Mouse (Mus musculus) embryonic fibroblast, embryonic 13.5 days (primary cell): ENCODE results near the gene Gorab.

Experiments
- CTCF ChIP-seq: IDR thresholded peaks from 2 replicates; pipeline ENCODE4 v1.5.1; 2011; ENCODE audit warnings: mild to moderate bottlenecking, control low read depth, low read length, moderate library complexity, borderline replicate concordance; ENCODE audit not compliant: insufficient read depth
- POLR2A ChIP-seq: IDR thresholded peaks from 2 replicates; pipeline ENCODE4 v1.6.1; 2011; ENCODE audit warnings: low read depth, mild to moderate bottlenecking, control low read depth, low read length, moderate library complexity

GRCm38 (mm10) chr1:163406203-163406602 lies 2.7 kb upstream of the Gorab start:
- no peak for TF ChIP-seq CTCF
- TF ChIP-seq POLR2A = no peak
